Mouse (Mus musculus) layer of hippocampus, adult 11-12 months (tissue): ENCODE data around the gene Samd13.

Source experiments
- DNase-seq: peaks from one replicate; pipeline ENCODE4 v3.0.0; 2022; ENCODE audit warnings: low spot score

Samd13 gene

GRCm38 (mm10) chr3:146615496-146615895 lies 69.9 kb downstream of the Samd13 start, which contains the start of gene Dnase2b:
Gene Dnase2b (minus strand): TSS chr3:146615596.
- no peak for DNase-seq

GRCm38 (mm10) chr3:146611821-146612220 lies 73.6 kb downstream of the Samd13 start:
- no peak for DNase-seq

GRCm38 (mm10) chr3:146611261-146611660 lies 74.1 kb downstream of the Samd13 start:
- no peak for DNase-seq

- DNase-seq: no peak
These were observed 75.1 kb downstream of the Samd13 start for GRCm38 (mm10) chr3:146610322-146610721.

- DNase-seq: peak; percentile 39
These were observed 78.0 kb downstream of the Samd13 start for GRCm38 (mm10) chr3:146607368-146607767.

- no peak for DNase-seq
These were observed 80.7 kb downstream of the Samd13 start for GRCm38 (mm10) chr3:146604647-146605046.

GRCm38 (mm10) chr3:146602531-146602930 lies 82.9 kb downstream of the Samd13 start:
- no peak for DNase-seq

- DNase-seq: no peak
These were observed 84.2 kb downstream of the Samd13 start for GRCm38 (mm10) chr3:146601205-146601604.

- peak; percentile 30 for DNase-seq
These were observed 86.0 kb downstream of the Samd13 start for GRCm38 (mm10) chr3:146599198-146599900.

- DNase-seq: peak; percentile 47
These were observed 87.0 kb downstream of the Samd13 start for GRCm38 (mm10) chr3:146598411-146598810.

GRCm38 (mm10) chr3:146596864-146597263 lies 88.5 kb downstream of the Samd13 start:
- no peak for DNase-seq

- DNase-seq: no peak
These were observed 89.0 kb downstream of the Samd13 start for GRCm38 (mm10) chr3:146596387-146596786.

GRCm38 (mm10) chr3:146595440-146595839 lies 90.0 kb downstream of the Samd13 start:
- DNase-seq: no peak
